ENCODE assay signal across 11 mouse cellular contexts in the genomic region with DNA sequence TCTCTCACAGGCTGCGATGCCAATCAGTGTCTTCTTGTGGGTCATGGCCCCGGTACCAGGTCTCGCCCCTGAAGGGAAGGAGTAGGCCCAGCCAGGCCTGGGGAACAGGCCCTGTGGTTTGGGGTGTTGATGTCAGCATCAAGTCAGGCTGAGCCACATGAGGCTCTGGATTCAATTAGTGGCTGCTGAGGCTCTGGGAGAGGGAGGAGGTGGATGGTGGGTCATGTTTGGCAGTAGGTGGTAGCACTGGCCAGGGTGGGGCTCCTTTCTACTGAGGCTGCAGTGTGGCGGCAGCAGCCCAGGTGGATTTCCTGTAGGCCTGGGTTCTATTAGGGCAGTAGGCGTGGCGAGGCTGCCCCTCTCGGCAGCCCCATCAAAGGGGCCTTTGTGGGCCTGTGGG. TPM values are rescaled to one million over a fixed set of nuclear protein-coding genes. Genes with fewer than 3 reads are reported as not detected.
A peak's percentile ranks its signal among the peaks of the same experiment; 100 is the strongest.
DNase-seq lines count a peak whose midpoint lies in the region; ATAC-seq and TF ChIP-seq lines count a peak whose summit lies in the region.
"Had no signal": no experiment of that assay in that cellular context is flagged by ENCODE, and none has a peak within 500 bp of the region (broad histone marks: within the 10 kb centered on the region; RNA-seq: fewer than 3 reads in every experiment).

No protein-coding gene starts in this region.

- no peak for DNase-seq in heart, postnatal 14 days
- DNase-seq in midbrain, embryonic 11.5 days (ENCODE audit: low spot score, missing footprints) = peak; percentile 78
- DNase-seq in midbrain, embryonic 14.5 days = no peak
- no peak for DNase-seq in lung, adult 2 months
- DNase-seq in gastrocnemius, postnatal 36 days = no peak
- DNase-seq: gastrocnemius, postnatal 25 days had no signal

- H3K27ac ChIP-seq in heart, embryonic 13.5 days (replicated peaks) = peak overlapping the region; percentile 55
- H3K27ac ChIP-seq in midbrain, embryonic 11.5 days (ENCODE audit: low read depth, low read length) = no peak overlapping the region
- no peak overlapping the region for H3K27ac ChIP-seq in midbrain, embryonic 14.5 days (replicated peaks; ENCODE audit: low read depth, low read length)
- H3K27ac ChIP-seq in embryonic facial prominence, embryonic 15.5 days (replicated peaks) = peak overlapping the region; percentile 87
- peak overlapping the region; percentile 28; the same call in 1 of the 2 replicates for H3K27ac ChIP-seq in neural tube, embryonic 13.5 days (replicated peaks)
- H3K27ac ChIP-seq: layer of hippocampus, adult 2 months had no signal

- 73% methylated on average over 7 of the region's 7 CpGs for WGBS in heart, embryonic 13.5 days
- WGBS in midbrain, embryonic 11.5 days = 78% methylated on average over 7 of the region's 7 CpGs
- WGBS in midbrain, embryonic 14.5 days = 78% methylated on average over 7 of the region's 7 CpGs
- WGBS in embryonic facial prominence, embryonic 15.5 days = 32% methylated on average over 7 of the region's 7 CpGs
- WGBS in neural tube, embryonic 13.5 days = 61% methylated on average over 7 of the region's 7 CpGs
- 72% methylated on average over 7 of the region's 7 CpGs for WGBS in lung, adult 2 months

- H3K4me3 ChIP-seq in heart, embryonic 13.5 days = no peak overlapping the region
- no peak overlapping the region for H3K4me3 ChIP-seq in midbrain, embryonic 11.5 days (ENCODE audit: low read depth, low read length)
- no peak overlapping the region for H3K4me3 ChIP-seq in midbrain, embryonic 14.5 days (replicated peaks; ENCODE audit: low read depth, low read length)
- H3K4me3 ChIP-seq in embryonic facial prominence, embryonic 15.5 days (replicated peaks) = no peak overlapping the region
- H3K4me3 ChIP-seq in neural tube, embryonic 13.5 days = no peak overlapping the region
- no peak overlapping the region for H3K4me3 ChIP-seq in lung, adult 2 months (replicated peaks; ENCODE audit: extremely low read depth, low read depth, low read length)
- H3K4me3 ChIP-seq: layer of hippocampus, adult 2 months had no signal

- ATAC-seq in heart, embryonic 13.5 days (ENCODE audit: extremely low read depth, insufficient number of reproducible peaks, low FRiP score, low TSS enrichment) = no peak
- ATAC-seq in midbrain, embryonic 11.5 days (ENCODE audit: low FRiP score) = no peak
- ATAC-seq in midbrain, embryonic 14.5 days (ENCODE audit: low FRiP score, low TSS enrichment) = no peak
- peak; percentile 87 for ATAC-seq in embryonic facial prominence, embryonic 15.5 days (ENCODE audit: insufficient number of reproducible peaks, low FRiP score, low TSS enrichment, low read depth)
- no peak for ATAC-seq in neural tube, embryonic 13.5 days (ENCODE audit: low read depth)
- ATAC-seq: lung, postnatal 0 days had no signal

- no peak overlapping the region for H3K4me2 ChIP-seq in heart, embryonic 13.5 days
- H3K4me2 ChIP-seq in midbrain, embryonic 11.5 days = no peak overlapping the region
- no peak overlapping the region for H3K4me2 ChIP-seq in midbrain, embryonic 14.5 days (ENCODE audit: low read length)
- H3K4me2 ChIP-seq in embryonic facial prominence, embryonic 15.5 days (replicated peaks) = peak overlapping the region; percentile 22; the same call in 1 of the 2 replicates
- no peak overlapping the region for H3K4me2 ChIP-seq in neural tube, embryonic 13.5 days

- peak overlapping the region; percentile 47; the same call in 1 of the 2 replicates for H3K9ac ChIP-seq in heart, embryonic 13.5 days
- H3K9ac ChIP-seq in midbrain, embryonic 11.5 days (ENCODE audit: low read length) = no peak overlapping the region
- H3K9ac ChIP-seq in midbrain, embryonic 14.5 days (replicated peaks; ENCODE audit: low read length) = no peak overlapping the region
- no peak overlapping the region for H3K9ac ChIP-seq in embryonic facial prominence, embryonic 15.5 days
- H3K9ac ChIP-seq in neural tube, embryonic 13.5 days = no peak overlapping the region

- no peak for TF ChIP-seq CTCF in lung, adult 2 months (IDR thresholded peaks at IDR 0.05; ENCODE audit: insufficient read depth, low read length)

- H3K36me3 ChIP-seq in heart, embryonic 13.5 days = peaks cover 78% of the 10 kb centered on the region
- no peaks in the 10 kb centered on the region; the same call in 1 of the 2 replicates for H3K36me3 ChIP-seq in midbrain, embryonic 11.5 days (ENCODE audit: control insufficient read depth, insufficient read depth, low read length)
- peaks cover 37% of the 10 kb centered on the region for H3K36me3 ChIP-seq in midbrain, embryonic 14.5 days (ENCODE audit: control insufficient read depth, insufficient read depth, low read length)
- peaks cover 49% of the 10 kb centered on the region for H3K36me3 ChIP-seq in embryonic facial prominence, embryonic 15.5 days
- peaks cover 80% of the 10 kb centered on the region for H3K36me3 ChIP-seq in neural tube, embryonic 13.5 days

- peaks cover 78% of the 10 kb centered on the region for H3K4me1 ChIP-seq in heart, embryonic 13.5 days
- peaks cover 15% of the 10 kb centered on the region for H3K4me1 ChIP-seq in midbrain, embryonic 11.5 days (ENCODE audit: control insufficient read depth, insufficient read depth, low read length)
- H3K4me1 ChIP-seq in midbrain, embryonic 14.5 days (ENCODE audit: control insufficient read depth, insufficient read depth, low read length) = peaks cover 17% of the 10 kb centered on the region
- peaks cover 95% of the 10 kb centered on the region for H3K4me1 ChIP-seq in embryonic facial prominence, embryonic 15.5 days
- peaks cover 37% of the 10 kb centered on the region for H3K4me1 ChIP-seq in neural tube, embryonic 13.5 days (replicated peaks)
- peaks cover 12% of the 10 kb centered on the region for H3K4me1 ChIP-seq in lung, adult 2 months (ENCODE audit: control insufficient read depth, insufficient read depth, low read length)

- no peak for TF ChIP-seq POLR2A in lung, adult 2 months (IDR thresholded peaks at IDR 0.05; ENCODE audit: borderline replicate concordance, extremely low read depth, low read depth, low read length)

- no peaks in the 10 kb centered on the region for H3K27me3 ChIP-seq in heart, embryonic 13.5 days (replicated peaks)
- H3K27me3 ChIP-seq in midbrain, embryonic 11.5 days (ENCODE audit: control insufficient read depth, insufficient read depth, low read length) = no peaks in the 10 kb centered on the region
- H3K27me3 ChIP-seq in midbrain, embryonic 14.5 days (ENCODE audit: control insufficient read depth, insufficient read depth, low read length) = no peaks in the 10 kb centered on the region
- no peaks in the 10 kb centered on the region for H3K27me3 ChIP-seq in embryonic facial prominence, embryonic 15.5 days
- no peaks in the 10 kb centered on the region for H3K27me3 ChIP-seq in neural tube, embryonic 13.5 days

- intact Hi-C loops in heart, postnatal 14 days (cut with DNase I) = no loop called here
- intact Hi-C loops in gastrocnemius, postnatal 36 days (cut with DNase I) = no loop called here

- H3K9me3 ChIP-seq in heart, embryonic 13.5 days = no peaks in the 10 kb centered on the region
- no peaks in the 10 kb centered on the region for H3K9me3 ChIP-seq in midbrain, embryonic 11.5 days (ENCODE audit: control insufficient read depth, low read length)
- H3K9me3 ChIP-seq in midbrain, embryonic 14.5 days (ENCODE audit: control insufficient read depth, low read length) = no peaks in the 10 kb centered on the region
- no peaks in the 10 kb centered on the region for H3K9me3 ChIP-seq in embryonic facial prominence, embryonic 15.5 days (replicated peaks)
- H3K9me3 ChIP-seq in neural tube, embryonic 13.5 days = no peaks in the 10 kb centered on the region

RNA-seq across cellular contexts. Expression of a gene that starts 11.8 kb away (rescaled TPM):
- polyA plus RNA-seq in heart, embryonic 13.5 days (2015; fragmentation: Nextera tagmentation; extraction: Ambion mirVana) = 65.6 and 72.5 TPM in 2 replicates
- total RNA-seq in heart, postnatal 14 days (2021) = 100 to 1,000 TPM; 121 to 123 TPM
- polyA plus RNA-seq in midbrain, embryonic 11.5 days (2014; fragmentation: Nextera tagmentation; extraction: Ambion mirVana) = 53.4 and 57.0 TPM in 2 replicates
- polyA plus RNA-seq in midbrain, embryonic 14.5 days (2014; fragmentation: Nextera tagmentation; extraction: Ambion mirVana) = 44.8 and 55.0 TPM in 2 replicates
- 61.2 and 62.6 TPM in 2 replicates for polyA plus RNA-seq in embryonic facial prominence, embryonic 15.5 days (2015; fragmentation: Nextera tagmentation; extraction: Ambion mirVana)
- 55.7 and 59.2 TPM in 2 replicates for polyA plus RNA-seq in neural tube, embryonic 13.5 days (2015; fragmentation: Nextera tagmentation; extraction: Ambion mirVana)
- 16.1 and 21.2 TPM in 2 replicates for polyA plus RNA-seq in lung, adult 2 months (2012; rRNA removed)
- 10 to 100 TPM; 90.1 TPM for total RNA-seq in gastrocnemius, postnatal 36 days (2021)

RNA-seq across cellular contexts. Expression of a gene that starts 11.9 kb away (rescaled TPM):
- 15.2 and 15.8 TPM in 2 replicates for polyA plus RNA-seq in heart, embryonic 13.5 days (2015; fragmentation: Nextera tagmentation; extraction: Ambion mirVana)
- total RNA-seq in heart, postnatal 14 days (2021) = 10 to 100 TPM; 12.1 to 14.7 TPM
- polyA plus RNA-seq in midbrain, embryonic 11.5 days (2014; fragmentation: Nextera tagmentation; extraction: Ambion mirVana) = 6.1 and 7.0 TPM in 2 replicates
- polyA plus RNA-seq in midbrain, embryonic 14.5 days (2014; fragmentation: Nextera tagmentation; extraction: Ambion mirVana) = 3.4 and 3.9 TPM in 2 replicates
- polyA plus RNA-seq in embryonic facial prominence, embryonic 15.5 days (2015; fragmentation: Nextera tagmentation; extraction: Ambion mirVana) = 33.7 and 36.8 TPM in 2 replicates
- 6.7 TPM in 2 replicates for polyA plus RNA-seq in neural tube, embryonic 13.5 days (2015; fragmentation: Nextera tagmentation; extraction: Ambion mirVana)
- 86.4 and 91.1 TPM in 2 replicates for polyA plus RNA-seq in lung, adult 2 months (2012; rRNA removed)
- total RNA-seq in gastrocnemius, postnatal 36 days (2021) = 1 to 10 TPM; 3.8 to 4.0 TPM

RNA-seq across cellular contexts. Expression of a gene that starts 26.8 kb away (rescaled TPM):
- 136 and 139 TPM in 2 replicates for polyA plus RNA-seq in heart, embryonic 13.5 days (2015; fragmentation: Nextera tagmentation; extraction: Ambion mirVana)
- total RNA-seq in heart, postnatal 14 days (2021) = 100 to 1,000 TPM; 119 to 137 TPM
- polyA plus RNA-seq in midbrain, embryonic 11.5 days (2014; fragmentation: Nextera tagmentation; extraction: Ambion mirVana) = 97.1 and 99.1 TPM in 2 replicates
- 171 and 207 TPM in 2 replicates for polyA plus RNA-seq in midbrain, embryonic 14.5 days (2014; fragmentation: Nextera tagmentation; extraction: Ambion mirVana)
- polyA plus RNA-seq in embryonic facial prominence, embryonic 15.5 days (2015; fragmentation: Nextera tagmentation; extraction: Ambion mirVana) = 83.4 and 107 TPM in 2 replicates
- 152 and 169 TPM in 2 replicates for polyA plus RNA-seq in neural tube, embryonic 13.5 days (2015; fragmentation: Nextera tagmentation; extraction: Ambion mirVana)
- polyA plus RNA-seq in lung, adult 2 months (2012; rRNA removed) = 8.4 and 12.3 TPM in 2 replicates
- total RNA-seq in gastrocnemius, postnatal 36 days (2021) = 10 to 100 TPM; 87.0 to 91.6 TPM

RNA-seq across cellular contexts. Expression of a gene that starts 28.0 kb away (rescaled TPM):
- polyA plus RNA-seq in heart, embryonic 13.5 days (2015; fragmentation: Nextera tagmentation; extraction: Ambion mirVana) = 15.2 and 16.9 TPM in 2 replicates
- 10 to 100 TPM; 20.6 to 20.7 TPM for total RNA-seq in heart, postnatal 14 days (2021)
- 13.6 TPM in 2 replicates for polyA plus RNA-seq in midbrain, embryonic 11.5 days (2014; fragmentation: Nextera tagmentation; extraction: Ambion mirVana)
- polyA plus RNA-seq in midbrain, embryonic 14.5 days (2014; fragmentation: Nextera tagmentation; extraction: Ambion mirVana) = 23.3 and 25.7 TPM in 2 replicates
- 17.2 and 21.4 TPM in 2 replicates for polyA plus RNA-seq in embryonic facial prominence, embryonic 15.5 days (2015; fragmentation: Nextera tagmentation; extraction: Ambion mirVana)
- polyA plus RNA-seq in neural tube, embryonic 13.5 days (2015; fragmentation: Nextera tagmentation; extraction: Ambion mirVana) = 27.9 and 33.5 TPM in 2 replicates
- 60.6 and 60.9 TPM in 2 replicates for polyA plus RNA-seq in lung, adult 2 months (2012; rRNA removed)
- total RNA-seq in gastrocnemius, postnatal 36 days (2021) = 10 to 100 TPM; 13.1 to 15.2 TPM

RNA-seq across cellular contexts. Expression of a gene that starts 57.1 kb away (rescaled TPM):
- polyA plus RNA-seq in heart, embryonic 13.5 days (2015; fragmentation: Nextera tagmentation; extraction: Ambion mirVana) = 19.9 and 23.5 TPM in 2 replicates
- total RNA-seq in heart, postnatal 14 days (2021) = 10 to 100 TPM; 20.8 to 23.0 TPM
- polyA plus RNA-seq in midbrain, embryonic 11.5 days (2014; fragmentation: Nextera tagmentation; extraction: Ambion mirVana) = 16.6 and 27.2 TPM in 2 replicates
- polyA plus RNA-seq in midbrain, embryonic 14.5 days (2014; fragmentation: Nextera tagmentation; extraction: Ambion mirVana) = 13.2 and 13.4 TPM in 2 replicates
- 33.2 and 33.4 TPM in 2 replicates for polyA plus RNA-seq in embryonic facial prominence, embryonic 15.5 days (2015; fragmentation: Nextera tagmentation; extraction: Ambion mirVana)
- 22.2 and 28.8 TPM in 2 replicates for polyA plus RNA-seq in neural tube, embryonic 13.5 days (2015; fragmentation: Nextera tagmentation; extraction: Ambion mirVana)
- 66.5 and 76.4 TPM in 2 replicates for polyA plus RNA-seq in lung, adult 2 months (2012; rRNA removed)
- total RNA-seq in gastrocnemius, postnatal 36 days (2021) = 1 to 10 TPM; 5.9 to 7.0 TPM

Comparison
In these comparisons a context has a peak if more than half of its experiments do, and no peak if none do; other contexts are left out.
1. H3K27ac ChIP-seq: peak in heart, embryonic 13.5 days (single experiment), embryonic facial prominence, embryonic 15.5 days (single experiment) and neural tube, embryonic 13.5 days (single experiment); none in midbrain, embryonic 11.5 days (single experiment) and midbrain, embryonic 14.5 days (single experiment).